Mouse (Mus musculus) limb, embryonic 15.5 days (tissue): ENCODE results near the gene Drd5. TPM values are rescaled to one million over a fixed set of nuclear protein-coding genes. Genes with fewer than 3 reads are reported as not detected.
A peak's percentile ranks its signal among the peaks of the same experiment; 100 is the strongest.

Source experiments
- ATAC-seq: fragments of 200-750 bp; cut with Nextera tagmentation; 2 replicates; pipeline ENCODE4 v1.8.0; 2017; ENCODE audit warnings: low read depth, moderate TSS enrichment; ENCODE audit not compliant: insufficient number of reproducible peaks, low FRiP score, low TSS enrichment
- H3K27ac ChIP-seq: fragments of 300-500 bp; sonication (generic); 2 replicates; pipeline ENCODE4 v1.5.1; 2015; ENCODE audit warnings: moderate library complexity, mild to moderate bottlenecking, inconsistent platforms
- H3K27me3 ChIP-seq: fragments of 300-500 bp; sonication (generic); 2 replicates; pipeline ENCODE4 v1.6.1; 2015; ENCODE audit warnings: inconsistent platforms
- H3K36me3 ChIP-seq: fragments of 300-500 bp; sonication (generic); 2 replicates; pipeline ENCODE4 v1.6.1; 2015; ENCODE audit warnings: inconsistent platforms
- H3K4me1 ChIP-seq: fragments of 300-500 bp; sonication (generic); 2 replicates; pipeline ENCODE4 v1.6.1; 2015; ENCODE audit warnings: inconsistent platforms
- H3K4me2 ChIP-seq: fragments of 300-500 bp; sonication (generic); 2 replicates; pipeline ENCODE4 v1.6.1; 2015; ENCODE audit warnings: mild to moderate bottlenecking, inconsistent platforms
- H3K4me3 ChIP-seq: fragments of 300-500 bp; sonication (generic); 2 replicates; pipeline ENCODE4 v1.5.1; 2015; ENCODE audit warnings: mild to moderate bottlenecking, inconsistent platforms
- H3K9ac ChIP-seq: fragments of 300-500 bp; sonication (generic); 2 replicates; pipeline ENCODE4 v1.6.1; 2015; ENCODE audit warnings: inconsistent platforms
- H3K9me3 ChIP-seq: fragments of 300-500 bp; sonication (generic); 2 replicates; pipeline ENCODE4 v1.6.1; 2016; ENCODE audit warnings: inconsistent platforms
- WGBS: fragments of 180-500 bp; shearing (Covaris S2); methylation state at CpG from one replicate; pipeline ENCODE4 v1.1.7; 2015; 5-methylcytosine and 5-hydroxymethylcytosine counted together
- polyA plus RNA-seq: library from polyadenylated mRNA; unstranded; fragments of >200 nt; fragmentation: Nextera tagmentation; extraction: Ambion mirVana; gene quantifications from 2 replicates; pipeline ENCODE4 v1.2.1, GENCODE M21; 2015

The Drd5 gene
- polyA plus RNA-seq, 1 experiment from 2014 or later = 0.10 TPM

DNA sequence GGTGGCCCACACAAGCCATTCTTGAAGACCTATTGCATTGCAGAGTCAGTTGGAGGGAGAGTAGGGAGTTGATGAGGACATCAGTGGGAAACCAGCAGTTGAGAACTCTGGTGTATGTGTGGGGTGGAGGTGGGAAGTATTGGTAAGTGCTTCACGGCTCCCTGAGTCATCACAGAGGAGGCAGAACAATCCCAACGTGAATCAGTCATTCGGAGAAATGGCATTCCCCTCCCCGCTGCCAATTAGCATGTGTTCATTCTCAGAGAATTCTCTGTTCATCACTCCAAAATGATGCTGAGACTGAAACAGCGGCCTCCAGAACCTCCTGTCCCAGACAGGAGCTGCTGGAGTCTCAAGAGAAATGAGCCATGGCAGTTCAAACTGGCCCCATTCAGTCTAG lies 45.2 kb downstream of the Drd5 start:
- Histone ChIP-seq H3K27ac (no peak overlapping the region), H3K27me3 (no peaks in the 10 kb centered on the region), H3K4me1 (peaks cover 19% of the 10 kb centered on the region), H3K36me3 (no peaks in the 10 kb centered on the region), H3K4me2 (no peak overlapping the region), H3K9me3 (no peaks in the 10 kb centered on the region), H3K9ac (no peak overlapping the region), H3K4me3 (no peak overlapping the region)
- WGBS = 79% methylated on average over 5 of the region's 5 CpGs
- ATAC-seq = no peak

DNA sequence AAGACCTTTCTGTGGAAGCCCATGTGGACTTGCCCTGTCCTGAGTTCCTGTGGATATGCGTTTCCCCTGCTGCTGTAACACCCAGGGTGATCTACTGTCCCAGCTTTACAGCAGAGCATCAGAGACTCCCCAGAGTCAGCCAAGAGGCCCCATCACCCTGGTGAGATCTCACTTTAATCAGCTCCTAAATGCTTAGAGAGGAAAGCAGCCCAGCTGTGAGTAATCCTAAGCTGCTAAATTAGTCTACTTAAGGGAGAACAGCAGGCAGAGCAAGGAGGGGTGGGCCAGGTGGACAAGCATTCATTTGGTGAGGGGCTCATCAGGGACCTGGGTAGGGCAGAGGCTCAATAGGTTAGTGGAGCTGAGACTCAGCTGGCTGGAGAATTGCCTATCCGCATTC lies 46.4 kb downstream of the Drd5 start:
- H3K4me1 ChIP-seq = peaks cover 19% of the 10 kb centered on the region
- H3K4me3 ChIP-seq = no peak overlapping the region
- ATAC-seq = no peak
- WGBS = 39% methylated on average over 2 of the region's 2 CpGs
- no peaks in the 10 kb centered on the region for H3K9me3 ChIP-seq
- no peak overlapping the region for H3K27ac ChIP-seq
- H3K27me3 ChIP-seq = no peaks in the 10 kb centered on the region
- H3K9ac ChIP-seq = no peak overlapping the region
- no peak overlapping the region for H3K4me2 ChIP-seq
- no peaks in the 10 kb centered on the region for H3K36me3 ChIP-seq

- Histone ChIP-seq H3K27ac (no peak overlapping the region), H3K4me3 (peak overlapping the region; percentile 28)
Measured at GRCm38 (mm10) chr5:38366650-38367470, 47.7 kb downstream of the Drd5 start.

GRCm38 (mm10) chr5:38371308-38371707 lies 52.1 kb downstream of the Drd5 start:
- no peak overlapping the region for H3K9ac ChIP-seq
- no peak overlapping the region for H3K27ac ChIP-seq
- no peaks in the 10 kb centered on the region for H3K9me3 ChIP-seq
- WGBS = 80% methylated on average over 1 of the region's 1 CpGs
- H3K4me3 ChIP-seq = no peak overlapping the region
- H3K27me3 ChIP-seq = no peaks in the 10 kb centered on the region
- no peak for ATAC-seq
- no peaks in the 10 kb centered on the region for H3K36me3 ChIP-seq
- peaks cover 16% of the 10 kb centered on the region for H3K4me1 ChIP-seq
- H3K4me2 ChIP-seq = no peak overlapping the region

More at GRCm38 (mm10) chr5:38366650-38367470, 47.7 kb downstream of the Drd5 start:
- peak; percentile 43; the same call in 1 of the 2 replicates for ATAC-seq
- peak overlapping the region; percentile 56 for H3K4me2 ChIP-seq
- peaks cover 19% of the 10 kb centered on the region for H3K4me1 ChIP-seq
- 10% methylated on average over 18 of the region's 18 CpGs for WGBS
- 0 out of 2 replicates have a peak overlapping the region, but pooled peaks have one; percentile 17 for H3K9ac ChIP-seq
- no peaks in the 10 kb centered on the region for H3K27me3 ChIP-seq
- H3K9me3 ChIP-seq = no peaks in the 10 kb centered on the region
- no peaks in the 10 kb centered on the region for H3K36me3 ChIP-seq

Other genes with a start within 250 kb of the Drd5 start
- 96.1 and 102 TPM in 2 replicates for gene Nsg1, start 159.5 kb upstream of the Drd5 start, polyA plus RNA-seq
- gene Zbtb49, start 98.9 kb upstream of the Drd5 start, polyA plus RNA-seq = 12.9 and 13.3 TPM in 2 replicates
- 78.0 TPM in 2 replicates for gene Lyar, start 98.9 kb upstream of the Drd5 start, polyA plus RNA-seq
- 57.1 and 60.1 TPM in 2 replicates for gene Tmem128, start 59.2 kb upstream of the Drd5 start, polyA plus RNA-seq
- not detected in 2 replicates for gene Otop1, start 43.4 kb upstream of the Drd5 start, polyA plus RNA-seq
- 0.35 and 0.68 TPM in 2 replicates for gene Slc2a9, start 183.8 kb downstream of the Drd5 start, polyA plus RNA-seq
- 222 and 245 TPM in 2 replicates for gene Wdr1, start 243.9 kb downstream of the Drd5 start, polyA plus RNA-seq